Mouse (Mus musculus): ENCODE results near the gene Zfp746.

Gene Zfp746

DNA sequence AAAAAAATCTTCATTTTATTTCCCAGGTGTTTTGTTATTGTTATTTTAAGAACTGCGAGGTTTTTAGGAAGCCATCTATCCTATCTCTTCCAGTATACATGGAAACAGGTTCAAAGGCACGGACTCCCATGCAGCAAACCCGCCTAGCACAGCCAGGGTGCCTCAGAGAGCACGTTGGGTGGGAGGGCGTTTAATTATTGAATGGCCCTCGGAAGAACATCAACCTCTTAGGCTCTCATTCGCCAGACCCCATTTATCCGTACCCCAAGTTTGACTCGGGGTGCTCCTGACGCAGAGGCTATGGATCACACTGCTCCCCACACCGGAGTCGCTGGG lies 39.3 kb downstream of the Zfp746 start:
- DNase-seq (ENCODE audit: low spot score), result no peak

DNA sequence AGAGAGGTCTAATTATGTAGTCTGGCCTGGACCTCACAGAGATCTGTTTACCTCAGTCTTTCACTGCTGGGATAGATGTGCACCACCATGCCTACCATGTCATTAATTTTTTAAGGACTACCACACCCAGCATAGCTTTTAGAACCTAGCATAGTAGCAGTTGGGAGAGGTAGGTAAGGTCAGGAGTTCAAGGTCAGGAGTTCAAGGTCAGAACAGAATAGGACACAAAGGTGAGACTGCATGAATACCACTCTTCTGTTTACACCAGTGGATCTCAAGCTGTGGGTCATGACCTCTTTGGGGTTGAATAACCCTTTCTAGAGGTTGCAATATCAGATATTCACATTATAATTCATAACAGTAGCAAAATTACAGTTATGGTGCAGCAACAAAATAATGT lies 53.7 kb downstream of the Zfp746 start:
- DNase-seq (ENCODE audit: low spot score), result no peak

DNA sequence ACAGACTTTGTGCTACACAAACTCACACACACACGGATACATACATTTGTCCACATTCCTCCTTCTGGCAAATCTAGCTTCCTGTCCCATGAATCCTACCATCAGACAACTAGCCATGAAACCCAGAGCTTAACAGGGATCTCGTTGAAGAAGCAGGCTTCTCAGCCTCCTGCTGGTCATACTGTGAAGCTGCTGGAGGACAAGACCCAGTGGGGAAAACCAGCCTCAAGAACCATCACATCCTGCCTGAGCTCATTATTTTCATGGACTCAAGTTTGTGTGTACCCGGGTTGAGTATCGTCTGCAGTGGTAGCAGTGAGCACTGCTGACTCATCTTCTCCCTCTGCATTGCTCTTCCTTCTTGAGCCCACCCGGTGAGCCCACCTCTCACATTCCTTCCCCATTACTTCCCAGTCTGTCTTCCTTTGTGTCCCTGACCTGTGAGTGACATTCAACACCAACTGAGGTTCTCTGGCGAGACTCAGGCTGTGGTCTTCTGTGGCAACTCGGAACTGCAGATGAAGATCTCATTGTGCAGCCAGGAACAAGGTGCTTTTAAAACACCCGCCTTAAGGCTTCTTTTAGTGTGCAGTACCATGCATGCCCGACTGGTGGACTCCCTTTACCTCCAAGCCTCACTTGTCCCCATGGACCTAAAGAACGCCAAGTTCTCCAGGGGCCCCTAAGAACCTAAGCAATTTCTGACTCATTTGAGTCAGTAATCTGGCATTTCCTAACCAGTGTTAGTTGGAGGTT lies 60.3 kb downstream of the Zfp746 start:
- no peak for DNase-seq (ENCODE audit: low spot score)

- DNase-seq (ENCODE audit: low spot score), result no peak
These were observed 61.4 kb downstream of the Zfp746 start for GRCm38 (mm10) chr6:48024994-48025345.

GRCm38 (mm10) chr6:48024330-48024993 lies 61.9 kb downstream of the Zfp746 start:
- DNase-seq (ENCODE audit: low spot score), result no peak

GRCm38 (mm10) chr6:48022672-48023071 lies 63.7 kb downstream of the Zfp746 start:
- no peak for DNase-seq (ENCODE audit: low spot score)

- DNase-seq (ENCODE audit: low spot score), result no peak
These were observed 64.7 kb downstream of the Zfp746 start for GRCm38 (mm10) chr6:48021678-48022077.

GRCm38 (mm10) chr6:48020006-48020405 lies 66.4 kb downstream of the Zfp746 start:
- DNase-seq (ENCODE audit: low spot score), result no peak

GRCm38 (mm10) chr6:48016841-48017240 lies 69.6 kb downstream of the Zfp746 start:
- DNase-seq (ENCODE audit: low spot score), result no peak

DNA sequence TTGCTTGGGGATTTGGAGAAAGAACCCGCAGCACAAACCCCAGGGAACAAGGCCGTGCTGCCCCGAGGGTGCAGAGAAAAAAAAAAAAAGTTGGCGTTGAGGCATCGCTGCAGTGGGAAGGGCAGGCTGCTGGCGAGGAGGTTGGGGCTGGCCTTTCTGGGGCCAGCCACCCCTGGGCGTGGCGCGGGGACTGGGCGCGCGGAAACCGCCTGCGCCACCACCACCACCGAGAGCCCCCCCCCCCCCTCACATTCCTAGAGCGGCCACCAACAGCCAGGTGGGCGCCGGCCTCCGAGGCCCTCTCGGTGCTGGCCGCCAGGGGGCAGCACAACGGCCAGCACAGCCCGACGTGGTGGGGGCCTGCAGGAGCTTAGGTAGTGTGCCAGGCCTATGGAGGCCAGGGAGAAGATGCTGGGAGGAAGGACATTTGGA lies 70.3 kb downstream of the Zfp746 start:
- DNase-seq (ENCODE audit: low spot score), result peak; percentile 42
